Mouse (Mus musculus) ovary, adult 18-20 months (tissue): ENCODE measurements around the gene Taf13.

Experiments
- DNase-seq: peaks from one replicate; pipeline ENCODE4 v3.0.0; 2022; ENCODE audit warnings: low spot score, mixed read lengths

Taf13 gene

DNA sequence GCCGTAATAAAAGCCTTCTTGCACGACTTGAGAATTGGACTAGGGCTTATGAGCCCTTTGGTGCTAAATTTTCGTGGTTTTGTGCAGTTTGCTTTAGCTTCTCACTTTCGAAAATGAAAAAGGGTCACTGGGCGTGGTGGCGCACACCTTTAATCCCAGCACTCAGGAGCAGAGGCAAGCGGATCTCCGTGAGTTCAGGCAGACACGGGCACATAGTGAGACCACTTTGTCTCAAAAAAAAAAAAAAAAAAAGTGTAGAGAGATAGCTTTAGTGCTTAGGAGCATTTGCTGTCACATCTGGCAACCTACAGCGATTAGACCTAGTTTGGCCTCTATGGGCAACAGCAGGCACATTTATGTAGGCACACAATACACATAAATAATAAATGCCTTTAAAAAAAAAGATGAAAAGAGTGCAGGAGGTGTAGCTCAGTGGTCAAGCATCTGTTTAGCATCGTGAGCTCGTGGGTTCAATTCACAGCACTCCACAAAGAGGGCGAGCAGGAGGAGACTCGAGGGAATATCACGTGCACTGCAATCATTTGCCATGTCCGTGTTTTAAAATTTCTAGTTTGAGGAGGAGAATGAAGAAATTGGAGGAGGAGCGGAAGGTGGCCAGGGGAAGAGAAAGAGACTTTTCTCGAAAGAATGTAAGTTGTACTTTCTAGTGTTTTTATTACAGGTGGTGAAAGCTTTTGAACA lies 962 bp downstream of the Taf13 start:
- DNase-seq: no peak

- DNase-seq: no peak
These were observed 2.5 kb downstream of the Taf13 start for GRCm38 (mm10) chr3:108574018-108574417.

GRCm38 (mm10) chr3:108584580-108584979 lies 13.1 kb downstream of the Taf13 start:
- no peak for DNase-seq

GRCm38 (mm10) chr3:108588446-108588845 lies 16.9 kb downstream of the Taf13 start:
- DNase-seq: no peak

DNA sequence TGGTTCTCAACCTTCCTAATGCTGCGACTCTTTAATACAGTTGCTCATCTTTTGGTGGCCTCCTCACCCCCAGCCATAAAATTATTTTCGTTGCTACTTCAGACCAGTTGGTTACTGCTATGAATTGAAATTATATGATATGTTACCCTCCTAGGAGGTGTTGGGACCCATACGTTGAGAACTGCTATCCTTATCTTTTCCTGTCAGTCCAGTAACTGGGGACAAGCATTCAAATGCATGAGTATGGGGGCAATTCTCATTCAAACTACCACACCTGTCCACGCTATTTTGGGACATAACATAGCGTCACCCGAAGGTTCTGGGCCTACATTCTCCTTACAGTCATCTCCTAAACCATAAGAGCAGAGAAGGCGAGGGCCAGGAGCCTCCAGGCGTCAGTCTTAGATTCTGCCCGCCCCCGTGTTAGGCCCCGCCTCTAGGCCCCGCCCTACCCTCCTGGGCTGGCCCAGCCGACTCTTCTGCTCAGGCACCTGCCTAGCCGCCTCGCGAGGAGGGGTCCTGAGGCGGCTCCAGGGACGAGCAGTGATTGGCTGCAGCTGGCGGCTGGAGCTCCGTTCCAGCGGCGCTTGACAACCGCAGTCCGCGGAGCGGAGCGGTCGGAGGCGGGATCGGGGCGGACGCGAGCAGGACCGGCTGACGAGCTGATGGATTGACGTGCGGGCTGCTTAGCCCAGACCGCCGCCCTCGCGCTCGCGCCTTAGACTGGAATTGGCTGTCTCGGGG lies 19.5 kb downstream of the Taf13 start, which contains the start of gene Wdr47:
Wdr47 (plus strand) TSS at position 494 of the 744 bp plus-strand sequence.
- DNase-seq: peak; percentile 95

DNA sequence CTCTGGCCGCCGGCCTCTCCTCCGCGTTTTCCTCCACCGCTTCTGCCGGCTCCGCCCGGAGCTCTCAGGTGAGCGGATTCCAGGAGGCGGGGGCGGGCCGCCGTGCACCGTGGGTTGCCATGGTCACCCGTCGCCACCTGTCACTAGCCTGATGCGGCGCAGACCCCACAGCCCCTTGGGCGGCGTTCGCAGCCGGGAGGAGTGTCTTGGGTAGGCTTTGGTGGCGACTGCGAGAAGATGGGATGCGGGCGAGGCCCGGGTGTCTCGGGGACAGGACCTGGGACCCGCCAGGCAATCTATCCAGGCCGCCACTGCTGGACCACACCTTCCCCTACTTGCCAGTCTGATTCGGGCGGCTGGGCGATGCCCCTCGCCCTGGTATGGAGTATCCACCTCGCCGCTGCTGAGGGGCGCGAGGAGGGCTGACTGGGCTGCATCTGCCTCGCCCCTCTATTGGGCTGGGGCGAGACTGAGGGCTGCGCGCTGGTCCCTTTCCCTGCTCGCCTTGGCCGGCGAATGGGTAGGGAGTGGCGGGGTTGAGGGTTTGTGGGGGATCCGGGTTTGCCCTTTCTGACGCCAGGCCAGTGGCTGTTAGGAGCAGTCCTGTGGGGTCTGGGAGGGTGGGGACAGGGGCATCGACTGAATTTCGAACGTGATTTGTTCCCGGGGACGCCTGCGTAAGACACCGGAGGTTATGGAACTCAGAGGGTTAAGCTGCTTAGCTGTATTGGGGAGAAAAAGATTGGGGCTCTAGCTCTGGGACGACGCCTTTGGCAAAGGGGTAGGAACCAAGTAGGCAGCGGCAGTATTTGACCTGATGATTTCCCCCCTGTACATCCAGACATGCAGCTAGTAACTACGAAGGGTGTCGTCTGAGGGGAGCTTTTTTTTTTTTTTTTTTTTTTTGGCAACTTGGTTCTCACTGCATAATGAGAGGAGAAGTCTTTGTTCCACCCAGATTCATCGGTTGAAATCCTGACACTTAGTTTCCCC lies 20.3 kb downstream of the Taf13 start:
- no peak for DNase-seq

GRCm38 (mm10) chr3:108608906-108609305 lies 37.4 kb downstream of the Taf13 start:
- DNase-seq: no peak
